Mouse (Mus musculus): Measurements from ENCODE around the gene Flvcr1.

GRCm38 (mm10) chr1:191075199-191075883 is 49.4 kb upstream of the Flvcr1 start:
- TF ChIP-seq JUND (conservative IDR thresholded peaks at IDR 0.05; ENCODE audit: low read depth, low read length) (no peak), SIN3A (IDR thresholded peaks at IDR 0.05; ENCODE audit: low read length) (no peak), CTCF (conservative IDR thresholded peaks at IDR 0.05 in 1 of 2, IDR thresholded peaks at IDR 0.05 in 1 of 2; ENCODE audit: low read depth in 2 of 2, low read length in 2 of 2) (peak; percentile 29 to 66; a peak in 3 of 4 replicates), ETS1 (conservative IDR thresholded peaks at IDR 0.05; ENCODE audit: low read depth, low read length) (no peak), EP300 (IDR thresholded peaks at IDR 0.05; ENCODE audit: low read length) (no peak), USF1 (IDR thresholded peaks at IDR 0.05; ENCODE audit: low read depth, low read length) (no peak), BHLHE40 (IDR thresholded peaks at IDR 0.05; ENCODE audit: low read depth, low read length) (no peak), ZMIZ1 (IDR thresholded peaks at IDR 0.05; ENCODE audit: low read depth, low read length) (no peak), MXI1 (IDR thresholded peaks at IDR 0.05; ENCODE audit: low read depth, low read length) (no peak)
